Mouse (Mus musculus): ENCODE measurements around the gene Atp11a.

Gene Atp11a

GRCm38 (mm10) chr8:12816412-12816811 is 59.6 kb downstream of the Atp11a start:
- no peak for DNase-seq (ENCODE audit: low spot score)

DNA sequence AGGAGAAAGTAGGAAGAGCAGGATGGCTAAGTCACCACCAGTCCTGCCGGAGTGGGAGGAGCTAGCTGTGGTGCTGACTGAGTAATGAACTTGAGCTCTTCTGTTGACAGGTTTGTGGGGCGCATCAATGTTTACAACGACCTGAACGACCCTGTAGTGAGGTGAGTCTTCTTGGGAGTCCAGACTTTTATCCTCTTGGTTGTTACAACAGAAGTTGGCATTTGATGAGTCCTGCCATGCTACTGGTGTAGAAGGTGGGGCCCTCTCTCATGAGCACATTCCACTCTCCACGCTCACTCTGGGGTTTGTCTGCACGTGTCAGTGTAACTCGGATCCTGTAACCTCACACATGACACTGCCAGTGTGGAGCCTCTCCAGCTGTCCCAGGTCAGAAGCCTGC is 66.1 kb downstream of the Atp11a start:
- DNase-seq (ENCODE audit: low spot score): no peak

GRCm38 (mm10) chr8:12824562-12824961 is 67.7 kb downstream of the Atp11a start:
- DNase-seq (ENCODE audit: low spot score): no peak

DNA sequence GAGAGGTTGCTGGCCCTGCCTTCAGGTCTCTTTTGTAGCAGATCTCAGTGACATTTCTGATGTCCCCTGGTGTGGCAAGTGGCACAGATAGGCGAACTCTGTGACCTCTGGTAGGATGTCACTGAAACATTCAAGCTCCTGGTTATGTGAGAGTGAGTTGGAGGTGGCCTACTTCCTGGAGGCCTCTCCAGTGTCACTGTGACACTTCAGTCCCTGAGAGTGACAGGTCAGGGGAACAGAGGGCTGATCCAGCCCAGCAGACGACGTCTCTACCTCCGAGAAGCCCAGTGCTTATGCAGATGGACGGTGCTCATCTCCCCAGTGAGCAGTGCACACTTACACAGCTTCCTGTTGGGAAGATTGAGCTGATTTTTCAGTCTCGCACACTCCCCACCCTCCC is 68.4 kb downstream of the Atp11a start:
- DNase-seq (ENCODE audit: low spot score): no peak

GRCm38 (mm10) chr8:12825686-12826237 is 68.9 kb downstream of the Atp11a start:
- DNase-seq (ENCODE audit: low spot score): no peak

- DNase-seq (ENCODE audit: low spot score): no peak
Measured at GRCm38 (mm10) chr8:12827124-12827523, 70.3 kb downstream of the Atp11a start.

DNA sequence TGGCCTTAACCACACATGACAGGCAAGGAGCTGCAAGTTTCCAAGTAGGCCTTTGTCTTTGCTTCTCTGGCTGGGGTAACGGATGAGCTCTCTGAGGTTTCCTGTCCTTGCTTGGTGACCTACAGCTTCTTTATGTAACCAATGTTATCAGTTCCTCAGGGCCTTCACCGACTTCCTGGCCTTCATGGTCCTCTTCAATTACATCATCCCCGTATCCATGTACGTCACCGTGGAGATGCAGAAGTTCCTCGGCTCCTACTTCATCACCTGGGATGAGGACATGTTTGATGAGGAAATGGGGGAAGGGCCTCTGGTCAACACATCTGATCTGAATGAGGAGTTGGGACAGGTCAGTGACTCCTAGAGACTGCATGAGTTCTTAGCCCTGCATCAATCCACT is 71.5 kb downstream of the Atp11a start:
- DNase-seq (ENCODE audit: low spot score): no peak

GRCm38 (mm10) chr8:12829381-12829780 is 72.6 kb downstream of the Atp11a start:
- no peak for DNase-seq (ENCODE audit: low spot score)

GRCm38 (mm10) chr8:12831659-12832589 is 75.1 kb downstream of the Atp11a start:
- DNase-seq (ENCODE audit: low spot score): no peak

DNA sequence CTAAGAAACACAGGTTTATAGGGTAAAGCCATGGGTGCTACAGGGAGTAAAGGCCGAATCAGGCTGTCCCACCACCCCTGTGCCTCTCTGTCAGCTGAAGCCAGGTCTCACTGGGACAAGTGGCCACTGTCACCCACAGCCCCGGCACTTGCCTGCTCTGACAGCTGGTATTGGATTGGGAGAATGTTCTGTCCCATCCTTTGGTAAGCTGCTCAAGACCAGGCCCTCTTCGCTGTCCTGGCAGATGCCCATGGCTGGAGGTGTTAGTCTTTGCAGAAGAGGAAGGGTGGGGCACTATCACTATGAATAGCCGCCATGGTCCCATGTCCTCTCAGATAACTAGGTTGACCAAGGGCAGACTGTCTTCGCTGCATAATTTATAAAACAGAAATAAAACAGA is 76.8 kb downstream of the Atp11a start:
- DNase-seq (ENCODE audit: low spot score): no peak

DNA sequence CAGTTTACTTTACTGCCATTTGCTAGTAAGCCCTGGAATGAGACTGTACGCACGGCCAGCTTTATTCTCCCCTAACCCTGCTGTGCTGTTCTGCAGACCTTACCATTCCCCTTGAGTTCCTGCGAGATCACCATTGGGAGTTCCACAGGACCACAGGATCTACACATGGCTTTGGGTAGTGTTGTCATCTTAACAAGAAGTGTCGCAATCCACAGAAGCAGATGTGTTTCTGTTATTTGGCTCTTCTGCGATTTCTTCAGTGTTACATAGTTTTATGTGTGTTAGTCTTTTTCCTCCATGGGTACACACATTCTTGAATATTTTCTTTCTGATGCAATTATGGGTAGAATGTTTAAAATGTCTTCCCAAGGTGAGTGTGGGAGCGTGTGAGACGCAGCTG is 84.0 kb downstream of the Atp11a start:
- no peak for DNase-seq (ENCODE audit: low spot score)

- no peak for DNase-seq (ENCODE audit: low spot score)
Measured at GRCm38 (mm10) chr8:12842342-12842995, 85.7 kb downstream of the Atp11a start.

DNA sequence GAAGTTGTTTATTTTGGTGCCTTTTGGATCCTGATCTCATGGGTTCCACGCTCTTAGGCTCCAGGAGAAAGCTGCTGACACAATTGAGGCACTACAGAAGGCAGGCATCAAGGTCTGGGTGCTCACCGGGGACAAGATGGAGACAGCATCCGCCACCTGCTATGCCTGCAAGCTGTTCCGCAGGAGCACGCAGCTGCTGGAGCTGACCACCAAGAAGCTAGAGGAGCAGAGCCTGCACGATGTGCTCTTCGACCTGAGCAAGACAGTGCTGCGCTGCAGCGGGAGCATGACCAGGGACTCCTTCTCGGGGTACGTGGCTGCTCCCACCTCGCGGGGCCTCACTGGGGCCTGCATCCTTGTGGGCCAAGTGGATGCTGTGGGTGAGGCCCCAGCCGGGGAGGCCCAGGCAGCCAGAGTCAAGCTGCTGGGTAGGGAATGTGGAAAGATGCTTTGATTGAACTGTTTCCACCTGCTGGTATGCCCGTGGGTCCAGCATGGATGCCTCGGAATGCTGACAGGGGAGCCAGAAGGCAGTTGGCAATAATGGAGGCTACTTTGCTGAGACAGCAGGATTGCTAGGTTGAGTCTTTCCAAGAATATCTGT is 87.6 kb downstream of the Atp11a start:
- DNase-seq (ENCODE audit: low spot score): no peak

GRCm38 (mm10) chr8:12846447-12846846 is 89.6 kb downstream of the Atp11a start:
- no peak for DNase-seq (ENCODE audit: low spot score)

GRCm38 (mm10) chr8:12851241-12851640 is 94.4 kb downstream of the Atp11a start:
- DNase-seq (ENCODE audit: low spot score): no peak

- DNase-seq (ENCODE audit: low spot score): no peak
Measured at GRCm38 (mm10) chr8:12856038-12856437, 99.2 kb downstream of the Atp11a start.

GRCm38 (mm10) chr8:12863061-12863460 is 106.2 kb downstream of the Atp11a start:
- no peak for DNase-seq (ENCODE audit: low spot score)

GRCm38 (mm10) chr8:12863608-12864007 is 106.8 kb downstream of the Atp11a start:
- DNase-seq (ENCODE audit: low spot score): no peak

- no peak for DNase-seq (ENCODE audit: low spot score)
Measured at GRCm38 (mm10) chr8:12865790-12866189, 109.0 kb downstream of the Atp11a start.

GRCm38 (mm10) chr8:12869661-12870060 is 112.8 kb downstream of the Atp11a start:
- DNase-seq (ENCODE audit: low spot score): no peak

DNA sequence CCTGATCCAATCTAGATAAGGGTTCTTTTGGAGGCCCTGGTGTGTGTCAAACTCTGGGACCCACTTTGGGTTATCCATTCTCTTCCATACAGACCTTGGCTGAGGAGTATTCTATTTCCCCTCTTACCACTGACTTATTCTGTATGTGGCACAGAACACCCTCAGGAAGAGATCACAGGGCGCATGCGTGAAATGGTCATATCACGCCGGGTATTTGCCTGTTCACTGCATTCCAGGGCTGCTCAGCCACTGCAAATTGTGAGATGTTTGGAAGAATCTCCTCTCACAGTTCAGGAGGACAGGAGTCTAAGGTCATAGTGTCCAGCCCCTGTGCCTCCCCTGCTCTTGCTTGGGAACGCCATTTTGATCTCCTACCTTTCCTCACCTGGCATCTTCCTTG is 113.8 kb downstream of the Atp11a start:
- DNase-seq (ENCODE audit: low spot score): no peak

GRCm38 (mm10) chr8:12871461-12871860 is 114.6 kb downstream of the Atp11a start:
- DNase-seq (ENCODE audit: low spot score): no peak

GRCm38 (mm10) chr8:12872983-12873356 is 116.2 kb downstream of the Atp11a start:
- DNase-seq (ENCODE audit: low spot score): no peak

Measured in ovary, postnatal 10 days (tissue).